Mouse (Mus musculus): ENCODE results near the gene Tspan17.

DNA sequence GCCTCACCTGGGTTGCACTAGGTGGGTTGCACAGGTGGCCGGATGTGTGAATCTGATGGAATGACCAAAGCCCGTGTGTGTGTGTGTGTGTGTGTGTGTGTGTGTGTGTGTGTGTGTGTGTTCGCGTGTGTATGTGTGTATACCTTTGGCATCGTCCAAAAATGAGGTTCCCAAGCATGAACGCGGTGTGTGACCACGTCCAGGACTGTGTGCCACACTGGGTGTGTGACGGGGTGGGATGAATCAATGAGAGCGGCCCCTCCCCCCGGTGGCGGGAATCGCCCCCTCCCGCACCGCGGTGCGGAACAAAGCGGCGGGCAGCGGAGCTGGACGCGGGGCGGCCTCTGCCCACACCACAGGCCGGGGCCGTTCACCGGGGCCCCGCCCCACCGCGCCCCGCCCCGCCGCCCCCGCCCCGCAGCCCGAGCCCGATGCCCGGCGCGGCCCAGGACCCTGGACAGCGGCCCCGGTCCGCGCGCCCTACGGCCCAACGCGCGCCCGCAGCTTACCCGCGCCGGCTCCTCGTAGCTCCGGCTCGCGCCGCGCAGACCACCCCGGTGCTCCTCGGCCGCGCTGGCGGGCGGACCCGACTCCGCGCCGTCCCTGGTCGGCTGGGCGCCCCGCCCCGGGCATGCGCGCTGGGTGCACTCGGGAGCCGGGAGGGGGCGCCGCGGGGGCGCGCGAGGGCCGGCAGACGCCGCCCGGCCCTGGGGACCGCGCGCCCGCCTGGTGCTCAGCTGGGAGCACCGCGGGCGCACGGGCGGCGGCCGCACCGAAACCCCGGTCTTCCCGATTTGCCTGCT, 39.9 kb upstream of the Tspan17 start:
- TF ChIP-seq CTCF (conservative IDR thresholded peaks at IDR 0.05; ENCODE audit: insufficient read depth, insufficient read length, low read depth, low read length) = no peak
- TF ChIP-seq POLR2A (IDR thresholded peaks at IDR 0.05; ENCODE audit: low read depth, low read length) = no peak
